Mouse (Mus musculus) bone marrow macrophage, adult 2 months (primary cell): ENCODE data around the gene Per1. TPM values are rescaled to one million over a fixed set of nuclear protein-coding genes. Genes with fewer than 3 reads are reported as not detected.

Experiments used
- H3K27ac ChIP-seq: 2 replicates; pipeline ENCODE4 v1.5.1; 2012; ENCODE audit warnings: low read depth, low read length; ENCODE audit not compliant: insufficient read depth
- H3K4me1 ChIP-seq: 2 replicates; pipeline ENCODE4 v1.6.1; 2012; ENCODE audit warnings: low read length; ENCODE audit not compliant: control insufficient read depth, insufficient read depth
- H3K4me3 ChIP-seq: 2 replicates; pipeline ENCODE4 v1.5.1; 2012; ENCODE audit warnings: mild to moderate bottlenecking, low read length, moderate library complexity; ENCODE audit not compliant: insufficient read depth
- CTCF ChIP-seq: IDR thresholded peaks from 2 replicates; pipeline ENCODE4 v1.5.1; 2012; ENCODE audit warnings: low read depth, mild to moderate bottlenecking, low read length, moderate library complexity
- POLR2A ChIP-seq: IDR thresholded peaks from 2 replicates; pipeline ENCODE4 v1.6.1; 2012; ENCODE audit warnings: mild to moderate bottlenecking, low read depth, low read length, borderline replicate concordance
- polyA plus RNA-seq: library from polyadenylated mRNA; stranded (reverse); fragments of >200 nt; gene quantifications from 2 replicates; pipeline ENCODE4 v1.2.4, GENCODE M21; 2012; ENCODE audit not compliant: missing spikeins, insufficient read depth, insufficient read length

Per1 gene
- polyA plus RNA-seq, 1 experiment: 35.9 TPM

DNA sequence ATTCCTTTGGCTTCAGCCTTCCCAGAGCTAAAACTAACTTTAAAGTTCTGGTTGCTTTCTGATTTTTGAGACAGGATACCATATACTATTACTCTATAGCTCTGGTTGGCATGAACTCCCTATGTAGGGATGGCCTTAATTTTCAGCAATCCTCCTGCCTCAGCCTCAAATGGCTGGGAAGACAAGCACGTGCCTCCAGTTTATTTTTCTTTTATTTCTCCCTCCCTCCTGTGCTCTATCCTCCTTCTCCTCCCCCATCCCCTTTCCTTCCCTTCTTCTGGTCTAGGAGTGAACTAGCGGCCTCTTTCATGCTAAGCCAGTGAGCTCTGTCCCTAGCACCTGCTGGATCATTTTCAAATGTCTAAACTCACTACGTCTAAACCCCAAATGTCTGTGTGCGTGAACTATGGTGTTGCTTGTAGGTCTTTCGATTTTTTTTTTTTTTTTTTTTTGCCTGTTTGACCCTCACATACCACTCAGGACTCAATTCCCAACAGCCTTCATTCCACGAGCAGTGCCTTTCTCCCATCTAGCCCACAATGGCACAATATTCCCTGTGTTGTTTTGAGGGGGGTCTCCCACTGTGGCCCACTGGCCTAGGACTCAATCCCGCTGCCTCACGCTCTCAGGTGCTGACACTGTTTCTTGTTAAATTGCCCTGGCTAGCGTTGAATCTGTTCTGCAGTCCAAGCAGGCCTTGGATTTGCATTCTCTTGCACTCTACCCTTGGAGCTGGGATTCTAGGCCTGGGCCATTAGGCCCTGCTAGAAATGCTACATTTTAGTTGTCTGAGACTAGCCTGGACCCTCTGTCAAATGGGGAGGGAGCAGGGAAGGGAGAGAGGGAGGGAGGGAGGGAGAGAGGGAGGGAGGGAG is 30.5 kb upstream of the Per1 start:
- H3K4me1 ChIP-seq: peaks cover 18% of the 10 kb centered on the region
- peak overlapping the region; percentile 67 for H3K4me3 ChIP-seq
- peak overlapping the region; percentile 8 for H3K27ac ChIP-seq
- TF ChIP-seq POLR2A: no peak
- no peak for TF ChIP-seq CTCF

GRCm38 (mm10) chr11:69065394-69065925 is 29.6 kb upstream of the Per1 start:
- TF ChIP-seq CTCF: no peak
- no peak for TF ChIP-seq POLR2A
- H3K4me3 ChIP-seq: no peak overlapping the region
- H3K4me1 ChIP-seq: peaks cover 20% of the 10 kb centered on the region
- no peak overlapping the region for H3K27ac ChIP-seq

- TF ChIP-seq POLR2A (no peak), CTCF (no peak)
- H3K4me1 ChIP-seq: peaks cover 20% of the 10 kb centered on the region
- no peak overlapping the region for H3K27ac ChIP-seq
- H3K4me3 ChIP-seq: no peak overlapping the region
These were observed 28.7 kb upstream of the Per1 start for GRCm38 (mm10) chr11:69066163-69066861.

- no peak overlapping the region for H3K27ac ChIP-seq
- no peak overlapping the region for H3K4me3 ChIP-seq
- TF ChIP-seq CTCF (peak; percentile 57; the same call in 1 of the 2 replicates), POLR2A (no peak)
- peaks cover 20% of the 10 kb centered on the region for H3K4me1 ChIP-seq
These were observed 28.1 kb upstream of the Per1 start for GRCm38 (mm10) chr11:69066956-69067355.

DNA sequence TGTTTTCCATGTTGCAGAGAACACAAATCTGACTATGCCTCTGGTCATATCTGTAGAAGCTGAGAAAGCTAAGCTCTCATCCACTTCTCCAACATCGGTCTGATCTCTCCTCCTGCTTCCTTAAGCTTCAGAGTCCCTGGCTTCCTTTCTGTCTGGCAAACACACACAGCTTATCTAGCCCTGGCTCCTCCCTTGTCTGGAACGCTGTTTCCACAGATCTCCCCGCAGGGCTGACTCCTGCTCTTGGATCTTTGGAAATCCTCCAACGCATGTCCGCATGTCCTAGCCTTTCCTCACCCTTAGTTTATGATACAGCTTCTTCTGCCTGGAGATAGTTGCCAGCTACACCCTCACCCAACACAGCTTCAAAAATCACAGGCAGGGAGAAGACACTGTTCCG is 27.4 kb upstream of the Per1 start:
- Histone ChIP-seq H3K27ac (no peak overlapping the region), H3K4me3 (no peak overlapping the region), H3K4me1 (peaks cover 24% of the 10 kb centered on the region)
- TF ChIP-seq CTCF (no peak), POLR2A (no peak)

DNA sequence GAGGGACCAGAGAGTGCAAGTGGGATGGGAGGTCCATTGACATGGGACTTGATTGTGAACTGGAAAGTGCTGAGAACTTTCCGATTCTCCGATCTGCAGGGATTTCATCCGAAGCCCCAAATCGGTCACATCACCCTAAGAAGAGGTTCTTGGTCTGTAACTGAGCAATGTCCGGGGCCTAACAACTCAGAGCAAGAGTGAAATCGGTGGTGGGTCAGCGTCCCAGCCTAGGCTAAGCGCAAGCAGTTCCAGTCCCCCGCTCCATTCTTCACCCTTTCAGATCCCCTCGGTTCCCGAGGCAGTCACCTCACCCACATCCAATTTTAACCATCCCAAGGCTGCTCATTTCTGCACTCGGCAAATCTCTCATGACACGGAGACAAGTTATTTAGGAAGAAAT is 24.9 kb upstream of the Per1 start:
- Histone ChIP-seq H3K4me1 (peaks cover 23% of the 10 kb centered on the region), H3K27ac (peak overlapping the region; percentile 55), H3K4me3 (peak overlapping the region; percentile 69)
- TF ChIP-seq POLR2A: no peak
- TF ChIP-seq CTCF: no peak

GRCm38 (mm10) chr11:69070590-69071222 is 24.3 kb upstream of the Per1 start, which contains the start of gene Tmem107:
Tmem107 (plus strand) TSS chr11:69070806.
- TF ChIP-seq CTCF: no peak
- no peak for TF ChIP-seq POLR2A
- Histone ChIP-seq H3K4me3 (peak within 1 kb of the TSS; percentile 69), H3K27ac (peak within 1 kb of the TSS; percentile 55), H3K4me1 (peaks cover 23% of the 10 kb centered on the region)

GRCm38 (mm10) chr11:69071262-69071661 is 23.8 kb upstream of the Per1 start:
- Histone ChIP-seq H3K27ac (0 out of 2 replicates have a peak overlapping the region, but pooled peaks have one; percentile 3), H3K4me3 (peak overlapping the region; percentile 69), H3K4me1 (peaks cover 23% of the 10 kb centered on the region)
- TF ChIP-seq CTCF (no peak), POLR2A (no peak)

DNA sequence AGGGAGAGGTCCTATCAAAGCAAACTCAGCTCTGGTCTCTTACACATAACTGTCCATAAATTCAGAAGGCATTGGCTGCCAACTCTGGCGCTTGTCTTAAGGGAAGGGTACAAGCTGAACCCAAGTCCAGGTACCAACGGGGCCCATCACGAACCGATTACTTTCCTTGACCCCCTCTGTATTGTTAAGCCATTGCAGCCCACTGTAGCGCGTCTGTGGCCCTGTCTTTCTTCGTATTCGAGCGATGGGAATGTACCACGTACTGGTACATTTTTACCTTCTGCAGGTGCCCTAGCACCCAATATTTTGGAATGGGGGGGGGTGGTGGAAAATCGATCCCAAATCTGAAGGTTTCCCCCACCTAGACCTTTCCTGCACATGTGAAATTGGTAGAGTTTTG is 22.8 kb upstream of the Per1 start:
- Histone ChIP-seq H3K27ac (no peak overlapping the region), H3K4me3 (no peak overlapping the region), H3K4me1 (peaks cover 19% of the 10 kb centered on the region)
- TF ChIP-seq CTCF: no peak
- no peak for TF ChIP-seq POLR2A

DNA sequence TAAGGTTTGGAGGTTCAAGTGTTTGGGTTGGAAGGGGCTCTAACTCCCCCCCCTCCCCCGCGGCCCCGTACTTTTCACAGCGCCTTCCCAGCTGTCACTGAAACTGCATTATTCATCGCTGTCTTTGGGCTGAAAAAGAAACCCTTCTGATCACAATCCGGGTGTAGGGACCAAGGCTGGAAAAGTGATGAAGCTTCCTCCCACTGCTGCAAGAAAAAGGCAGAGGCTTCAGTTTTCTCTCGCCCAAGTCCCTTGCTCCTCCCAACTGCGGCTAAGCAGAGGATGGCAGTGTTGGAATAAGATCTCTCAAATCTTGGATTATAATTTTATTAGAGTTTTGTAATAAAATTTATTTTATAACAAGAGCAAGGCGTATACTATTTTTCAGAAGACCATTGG is 22.4 kb upstream of the Per1 start:
- H3K27ac ChIP-seq: peak overlapping the region; percentile 19; the same call in 1 of the 2 replicates

More for the DNA sequence above, 22.4 kb upstream of the Per1 start:
- H3K4me1 ChIP-seq: peaks cover 21% of the 10 kb centered on the region
- TF ChIP-seq POLR2A (no peak), CTCF (no peak)
- 0 out of 2 replicates have a peak overlapping the region, but pooled peaks have one; percentile 4 for H3K4me3 ChIP-seq
